Mouse (Mus musculus) mouse embryonic stem cell (cell line): Measurements from ENCODE around the gene Wscd2.

Experiments
- in situ Hi-C, 2 experiments: fragments of 300-500 bp; cut with MboI; formaldehyde crosslinking; loops; 1 replicate in 1 of 2; 3 replicates in 1 of 2; pipeline ENCODE4 v1.14.3; 2019 to 2020; ENCODE audit warnings: low sequenced_read_pairs in 2 of 2, low pct_unique_long_range_greater_than_20kb in 1 of 2, mixed read lengths in 1 of 2; ENCODE audit not compliant: unreplicated experiment in 1 of 2

Gene Wscd2

GRCm38 (mm10) chr5:113593911-113594705, 104.0 kb downstream of the Wscd2 start:
- in situ Hi-C loops = no loop called here

DNA sequence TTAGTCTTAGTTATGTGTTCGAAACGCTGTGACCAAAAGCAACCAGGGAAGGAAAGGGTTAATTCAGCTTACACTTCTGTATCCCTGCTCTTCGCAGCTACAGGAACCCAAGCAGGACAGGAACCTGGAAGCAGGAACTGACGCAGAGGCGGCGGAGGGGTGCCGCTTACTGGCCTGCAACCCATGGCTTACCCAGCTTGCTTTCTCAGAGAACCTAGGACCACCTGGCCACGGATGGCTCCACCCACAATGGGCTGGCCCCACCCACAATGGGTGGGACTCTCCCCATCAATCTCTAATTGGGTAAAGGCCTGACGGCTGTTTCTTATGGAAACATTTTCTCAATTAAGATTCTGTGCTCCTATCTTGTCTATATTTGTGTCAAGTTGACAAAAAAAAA, 106.1 kb downstream of the Wscd2 start:
- in situ Hi-C loops = no loop called here

- in situ Hi-C loops = no loop called here
Observed at GRCm38 (mm10) chr5:113596780-113597353, 106.7 kb downstream of the Wscd2 start.

- in situ Hi-C loops = no loop called here
Observed at GRCm38 (mm10) chr5:113600181-113600580, 110.0 kb downstream of the Wscd2 start.

DNA sequence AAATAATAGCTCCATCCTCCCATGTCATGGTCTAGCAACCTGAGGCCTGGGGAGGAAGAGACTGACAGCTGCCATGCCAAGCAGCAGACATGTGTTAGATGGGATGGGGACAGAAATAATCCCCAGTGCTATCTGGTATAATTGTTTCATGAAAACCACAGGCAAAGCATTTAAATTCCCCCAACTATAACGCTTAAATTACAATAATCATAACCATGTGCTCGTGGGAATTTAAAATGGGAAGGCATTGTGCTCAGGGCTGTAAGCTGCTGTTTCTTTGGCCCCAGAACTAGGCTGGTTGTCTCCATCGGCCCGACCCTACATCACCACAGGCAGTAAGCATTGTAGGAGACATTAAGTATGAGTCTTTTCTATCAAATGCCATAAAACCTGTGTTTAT, 110.7 kb downstream of the Wscd2 start:
- in situ Hi-C loops = no loop called here

- in situ Hi-C loops = no loop called here
Observed at GRCm38 (mm10) chr5:113603471-113603870, 113.3 kb downstream of the Wscd2 start.

DNA sequence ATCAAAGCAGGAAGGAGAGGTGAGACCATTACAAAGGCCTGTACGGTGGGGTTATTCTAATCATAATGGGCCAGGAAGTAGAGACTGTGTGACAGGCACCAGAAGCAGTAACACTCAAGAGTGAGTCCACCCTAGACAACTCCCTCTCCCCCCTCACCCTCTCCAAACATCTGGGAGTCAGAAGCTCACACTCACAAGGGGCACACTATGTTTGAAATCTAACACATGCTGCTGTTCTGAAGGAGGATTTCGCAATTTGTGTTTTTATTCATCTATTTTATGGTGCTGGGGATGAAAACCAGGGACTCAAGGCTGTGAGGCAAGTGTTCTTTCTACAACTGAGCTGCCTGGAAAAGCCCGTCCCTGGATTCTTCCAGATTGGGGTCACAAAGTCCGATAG, 114.6 kb downstream of the Wscd2 start:
- in situ Hi-C loops = no loop called here

DNA sequence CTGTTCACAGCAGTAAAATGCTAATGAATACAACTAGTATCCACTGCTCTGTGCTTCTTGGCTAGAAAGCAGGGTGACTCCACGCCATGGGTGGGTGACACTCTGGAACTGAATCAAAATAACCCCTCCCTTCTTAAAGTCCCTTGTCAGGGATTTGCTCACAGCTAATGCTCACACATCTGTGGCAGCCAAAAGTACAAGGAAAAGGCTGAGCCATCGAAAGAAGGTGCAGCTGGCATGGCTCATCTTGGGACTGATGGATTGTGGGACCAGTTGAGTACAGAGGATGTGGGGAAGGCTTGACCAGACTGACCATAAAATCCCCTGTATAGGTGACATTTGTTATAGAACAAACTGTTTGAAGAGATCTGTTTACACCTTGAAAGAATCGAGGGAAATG, 116.0 kb downstream of the Wscd2 start:
- in situ Hi-C loops = no loop called here

DNA sequence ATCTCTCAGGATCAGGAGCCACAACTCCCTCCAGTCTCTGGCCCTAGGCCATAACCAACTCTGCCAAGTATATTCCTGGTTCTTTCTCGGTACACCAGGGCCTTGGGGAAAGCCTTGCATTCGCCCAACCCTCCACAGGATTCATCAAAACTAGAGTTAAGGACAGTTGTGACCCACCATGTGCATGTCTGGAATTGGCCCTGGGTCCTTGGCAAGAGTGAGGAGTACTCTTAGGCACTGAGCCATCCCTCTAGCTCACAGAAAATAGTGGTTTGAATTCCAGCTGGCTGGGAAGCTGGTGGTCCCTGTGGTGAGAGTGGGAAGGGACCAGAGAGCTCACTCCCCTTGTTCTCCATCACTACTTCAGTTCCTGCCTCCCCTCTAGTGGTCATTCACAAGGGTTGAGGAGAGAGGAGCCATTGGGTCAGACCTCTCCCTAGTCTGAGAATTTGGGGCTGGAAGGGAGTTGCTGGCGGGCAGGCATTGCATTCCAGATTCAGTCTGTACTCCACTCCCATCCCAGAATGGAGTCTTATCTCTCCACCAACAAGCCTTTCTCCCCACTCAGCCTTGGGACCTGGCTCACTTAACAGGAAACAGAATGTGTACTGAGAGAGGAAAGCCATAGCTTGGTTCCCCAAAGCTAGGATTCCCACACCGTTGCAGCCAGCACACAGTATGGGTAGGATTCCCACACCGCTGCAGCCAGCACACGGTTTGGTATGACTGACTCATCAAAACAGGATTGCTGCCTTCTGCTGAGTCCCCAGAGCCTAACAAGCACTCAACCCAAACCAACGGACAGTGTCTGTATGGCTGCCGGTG, 117.0 kb downstream of the Wscd2 start:
- in situ Hi-C loops = no loop called here

DNA sequence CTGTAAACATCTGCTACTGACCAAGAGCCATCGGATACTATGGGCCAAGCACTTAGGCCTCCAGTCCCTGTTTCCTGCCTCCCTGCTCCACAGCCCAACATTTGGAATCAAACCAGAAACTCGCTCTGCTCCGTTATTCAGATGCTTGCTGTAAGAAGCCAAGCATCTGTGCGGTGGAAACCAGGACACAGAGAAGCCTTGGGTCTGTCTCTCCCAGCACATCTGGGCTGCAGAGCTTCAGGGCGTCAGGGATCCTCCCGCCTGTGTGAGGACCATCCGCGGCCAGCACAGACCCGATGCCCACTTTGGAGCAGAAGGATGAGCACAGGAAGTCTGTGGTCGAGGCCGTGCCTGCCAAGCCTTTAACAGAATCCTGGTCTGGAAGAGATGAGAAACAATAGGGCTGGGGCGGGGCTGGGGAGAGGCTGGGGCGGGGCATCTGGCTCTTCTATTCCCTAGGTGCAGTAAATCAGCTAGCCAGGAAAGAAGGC, 117.9 kb downstream of the Wscd2 start:
- in situ Hi-C loops = no loop called here

DNA sequence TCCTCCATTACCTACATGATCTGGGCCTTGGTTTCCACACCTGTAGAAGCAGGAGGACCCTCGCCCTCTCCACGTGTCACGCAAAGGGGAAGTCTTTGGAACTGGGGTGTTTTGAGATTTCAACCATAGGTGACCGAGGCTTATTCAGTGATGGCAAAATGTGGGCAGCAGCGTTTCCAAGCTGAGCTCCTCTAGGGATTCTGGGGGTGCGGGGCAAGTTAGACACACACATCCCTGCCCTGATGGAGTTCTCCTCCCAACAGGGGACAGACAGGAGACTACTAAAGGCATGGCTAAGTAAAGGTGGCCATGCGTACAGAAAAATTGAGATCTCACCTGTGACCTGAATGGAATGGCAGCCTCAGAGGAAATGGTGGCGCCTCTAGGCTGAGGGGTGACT, 118.4 kb downstream of the Wscd2 start:
- in situ Hi-C loops = no loop called here

GRCm38 (mm10) chr5:113609891-113610290, 119.8 kb downstream of the Wscd2 start:
- in situ Hi-C loops = no loop called here

GRCm38 (mm10) chr5:113610490-113610889, 120.4 kb downstream of the Wscd2 start:
- in situ Hi-C loops = no loop called here

- in situ Hi-C loops = no loop called here
Observed at GRCm38 (mm10) chr5:113611131-113611530, 121.0 kb downstream of the Wscd2 start.

- in situ Hi-C loops = no loop called here
Observed at GRCm38 (mm10) chr5:113611771-113612233, 121.7 kb downstream of the Wscd2 start.

GRCm38 (mm10) chr5:113618716-113619115, 128.6 kb downstream of the Wscd2 start:
- in situ Hi-C loops = no loop called here

- in situ Hi-C loops = no loop called here
Observed at GRCm38 (mm10) chr5:113619151-113619550, 129.0 kb downstream of the Wscd2 start.

GRCm38 (mm10) chr5:113620130-113620716, 130.1 kb downstream of the Wscd2 start:
- in situ Hi-C loops = no loop called here

- in situ Hi-C loops = no loop called here
Observed at GRCm38 (mm10) chr5:113620999-113621398, 130.9 kb downstream of the Wscd2 start.
